Mouse (Mus musculus) thymus, postnatal 4 days (tissue): ENCODE data around the gene Lyzl4.

ENCODE experiments used
- DNase-seq: peaks from one replicate; pipeline ENCODE4 v3.0.0; 2021

Lyzl4 gene

GRCm38 (mm10) chr9:121644855-121645254 is 3.0 kb upstream of the Lyzl4 start:
- no peak for DNase-seq

DNA sequence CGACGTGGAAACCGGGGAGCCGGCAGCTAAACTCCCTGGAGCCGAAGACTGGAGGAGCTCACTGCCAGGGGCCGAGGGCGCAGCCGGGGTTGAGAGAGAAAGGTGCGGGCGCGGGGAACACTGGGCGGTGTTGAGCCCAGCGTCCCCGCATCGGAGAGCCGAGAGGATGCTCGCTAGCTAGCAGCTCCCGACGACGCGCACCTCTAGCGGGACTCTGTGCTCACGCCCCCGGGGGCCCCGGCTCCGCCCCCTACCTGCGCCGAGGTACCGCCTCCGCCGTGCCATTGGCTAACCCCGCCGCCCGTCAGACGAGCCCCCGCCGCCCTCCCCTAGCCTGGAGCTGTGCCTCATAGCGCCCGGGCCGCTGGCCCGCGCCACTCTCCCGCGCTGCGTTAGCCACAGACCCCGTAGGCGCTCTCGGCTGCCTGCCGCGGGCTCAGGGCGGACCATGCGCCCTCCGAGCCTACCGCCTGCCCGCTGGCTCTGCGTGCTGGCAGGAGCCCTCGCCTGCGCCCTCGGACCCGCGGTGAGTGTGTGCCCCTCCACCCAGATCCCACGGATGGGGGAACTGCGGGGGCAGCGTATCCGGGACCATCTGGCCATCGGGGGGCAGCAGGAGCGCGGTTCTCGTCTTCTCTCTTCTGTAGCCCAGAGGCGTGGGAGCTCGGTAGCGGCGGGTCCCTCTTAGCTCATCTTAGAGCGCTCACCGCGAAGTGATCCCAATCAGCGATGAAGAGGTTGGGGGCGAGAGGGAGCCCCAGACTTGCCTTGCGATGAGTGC is 695 bp upstream of the Lyzl4 start, which contains the start of gene Vipr1:
Vipr1 (plus strand) TSS at position 316 of the 781 bp plus-strand sequence.
- peak; percentile 92 for DNase-seq

- no peak for DNase-seq
Measured at GRCm38 (mm10) chr9:121641235-121641915, 521 bp downstream of the Lyzl4 start.

GRCm38 (mm10) chr9:121639790-121640189 is 2.1 kb downstream of the Lyzl4 start:
- DNase-seq: no peak

DNA sequence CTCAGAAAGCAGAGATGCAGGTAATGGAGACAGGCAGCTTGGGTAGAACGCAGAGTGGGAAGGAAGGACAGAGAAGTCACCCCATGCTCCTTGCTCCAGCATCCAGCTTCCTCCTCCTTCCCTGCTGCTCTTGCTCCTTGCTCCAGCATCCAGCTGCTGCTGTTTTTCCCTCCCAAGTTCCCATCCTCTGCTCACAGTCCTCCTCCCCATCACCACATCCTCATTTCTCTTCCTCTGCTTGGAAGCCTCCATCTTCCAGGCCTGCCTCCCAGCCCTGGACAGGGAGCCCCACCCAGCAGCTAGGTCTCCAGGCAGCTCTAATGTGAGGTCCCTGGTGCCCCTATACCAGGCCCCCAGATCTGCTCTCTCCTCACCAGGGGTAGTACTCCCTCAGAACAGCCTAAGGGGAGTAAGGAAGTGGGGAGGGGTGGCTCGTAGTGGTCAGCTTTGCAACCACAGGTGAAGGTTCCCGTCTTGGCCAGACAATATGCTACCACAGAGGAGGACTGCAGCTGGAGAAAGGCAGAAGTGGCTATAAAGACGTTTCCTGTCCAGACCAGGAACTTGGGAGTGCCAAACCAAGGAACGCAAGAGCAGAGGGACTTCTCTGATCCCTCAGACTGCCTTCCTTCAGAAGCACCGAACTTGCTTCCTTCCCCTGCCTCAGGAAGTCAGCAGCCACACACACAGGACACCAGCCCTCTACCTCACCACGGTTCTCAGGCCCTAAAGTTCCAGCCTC is 5.9 kb downstream of the Lyzl4 start:
- DNase-seq: peak; percentile 7

DNA sequence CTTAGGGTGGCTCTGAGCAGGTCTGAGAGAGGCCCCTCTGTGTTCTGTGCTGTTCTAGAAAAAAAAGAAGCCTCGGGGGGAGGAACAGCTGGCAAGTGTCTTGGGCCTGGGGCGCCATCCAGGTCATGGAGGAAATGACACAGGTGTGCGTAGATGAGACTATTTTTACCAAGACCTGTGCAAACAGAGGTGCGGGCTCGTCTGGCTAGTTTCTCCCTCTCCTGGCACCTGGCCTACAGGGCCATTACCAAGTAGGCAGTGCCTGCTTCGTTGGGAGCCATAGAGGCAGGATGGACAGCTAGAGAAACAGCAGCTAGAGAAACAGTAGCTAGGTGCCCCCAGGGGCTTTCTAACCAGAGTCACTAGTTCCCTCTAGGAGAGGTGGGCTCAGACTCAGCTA is 8.6 kb downstream of the Lyzl4 start:
- no peak for DNase-seq

DNA sequence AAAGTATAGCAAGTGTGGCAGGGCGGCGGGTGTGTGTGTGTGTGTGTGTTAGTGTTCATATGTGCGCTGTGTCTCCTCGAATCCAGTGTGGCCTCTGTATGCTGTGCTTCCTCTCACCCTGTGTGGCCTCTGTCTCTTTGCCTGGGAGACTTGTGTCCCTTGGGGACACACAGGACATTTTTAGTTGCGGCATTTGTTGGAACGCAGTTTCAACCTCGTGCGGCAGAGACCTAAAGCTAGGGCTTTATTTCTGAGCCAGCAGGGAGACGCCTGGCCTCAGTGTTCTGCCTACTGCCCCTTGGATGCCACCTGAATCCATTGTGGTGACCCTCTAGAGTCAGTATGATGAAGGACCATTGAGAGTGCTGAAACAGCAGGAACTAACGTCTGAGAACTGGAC is 9.0 kb downstream of the Lyzl4 start:
- no peak for DNase-seq

GRCm38 (mm10) chr9:121631946-121632345 is 9.9 kb downstream of the Lyzl4 start:
- no peak for DNase-seq

DNA sequence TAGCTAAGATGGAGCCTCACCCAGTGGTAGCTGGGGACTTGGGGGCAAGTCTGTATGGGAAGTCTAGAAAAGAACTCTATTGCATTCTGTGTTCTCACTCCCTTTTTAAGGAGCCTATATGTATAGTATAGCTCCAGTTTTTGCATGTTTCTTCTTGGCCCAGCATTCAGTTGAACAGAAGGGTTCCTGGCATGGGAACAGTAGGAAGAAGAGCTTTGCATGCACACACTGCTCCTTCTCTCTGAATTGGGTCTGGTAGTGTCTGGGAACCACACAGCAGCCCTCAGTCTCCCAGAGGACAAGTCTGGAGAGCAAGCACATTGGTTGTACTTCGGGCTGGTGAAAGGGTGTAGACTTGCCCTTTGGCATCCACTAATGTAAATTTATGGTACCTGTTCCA is 11.3 kb downstream of the Lyzl4 start:
- no peak for DNase-seq

DNA sequence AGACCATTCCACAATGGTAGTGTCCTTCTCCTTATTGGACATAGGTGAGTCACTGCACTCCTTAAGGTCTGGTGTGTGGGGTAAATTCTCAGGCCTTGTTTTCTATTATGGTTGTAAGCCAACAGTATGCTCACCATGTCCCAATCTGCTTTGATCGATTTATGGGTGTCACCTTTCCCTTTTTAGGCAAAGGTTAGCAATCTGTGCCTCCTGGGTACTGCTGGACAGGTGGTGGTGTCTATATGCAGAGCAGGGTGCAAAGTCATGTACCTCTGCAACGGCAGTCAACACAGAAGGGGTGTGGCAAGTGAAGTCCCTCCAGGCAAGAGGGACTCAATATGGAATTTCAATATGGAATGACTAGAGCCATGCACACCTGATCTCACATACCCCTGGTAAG is 17.0 kb downstream of the Lyzl4 start:
- no peak for DNase-seq

DNA sequence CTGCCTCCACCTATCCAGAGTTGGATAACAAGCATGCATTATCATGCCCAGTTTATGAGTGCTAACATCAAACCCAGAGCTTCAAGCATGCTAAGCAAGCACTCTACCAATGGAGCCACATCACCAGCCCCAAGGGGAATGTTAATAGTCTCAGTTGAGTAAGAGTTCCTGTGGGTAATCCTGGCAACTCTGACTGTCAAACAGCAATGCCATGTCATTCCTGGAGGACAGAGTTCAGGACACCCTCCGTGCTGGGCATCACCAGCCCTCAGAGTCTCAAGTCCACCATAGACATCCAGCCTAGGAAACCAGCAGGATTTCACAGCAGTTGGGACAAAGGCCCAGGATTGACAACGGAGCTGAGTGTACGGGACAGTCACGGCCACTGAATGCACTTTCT is 18.7 kb downstream of the Lyzl4 start:
- DNase-seq: no peak

DNA sequence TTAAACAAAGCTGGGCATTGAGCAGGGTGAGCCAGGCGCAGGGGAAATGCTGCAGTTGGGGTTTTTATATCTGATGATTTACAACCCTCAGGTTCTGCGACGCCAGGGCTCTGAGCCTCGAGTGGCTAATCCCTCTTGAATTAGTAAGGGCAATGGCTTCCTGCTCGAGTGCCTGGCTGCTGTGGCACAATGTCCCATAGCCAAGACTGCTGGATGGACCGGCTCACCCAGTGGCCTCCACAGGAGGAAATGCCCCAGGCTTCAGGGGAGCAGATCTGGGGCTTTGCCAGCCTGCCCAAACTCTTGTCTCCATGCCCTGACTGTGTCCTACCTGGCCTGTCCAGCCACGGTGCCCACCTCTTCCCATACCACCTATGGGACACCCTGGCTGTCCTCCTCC is 22.5 kb downstream of the Lyzl4 start:
- DNase-seq: no peak

- peak; percentile 78 for DNase-seq
Measured at GRCm38 (mm10) chr9:121616471-121616870, 25.4 kb downstream of the Lyzl4 start.

- DNase-seq: no peak
Measured at GRCm38 (mm10) chr9:121614241-121614757, 27.6 kb downstream of the Lyzl4 start.

DNA sequence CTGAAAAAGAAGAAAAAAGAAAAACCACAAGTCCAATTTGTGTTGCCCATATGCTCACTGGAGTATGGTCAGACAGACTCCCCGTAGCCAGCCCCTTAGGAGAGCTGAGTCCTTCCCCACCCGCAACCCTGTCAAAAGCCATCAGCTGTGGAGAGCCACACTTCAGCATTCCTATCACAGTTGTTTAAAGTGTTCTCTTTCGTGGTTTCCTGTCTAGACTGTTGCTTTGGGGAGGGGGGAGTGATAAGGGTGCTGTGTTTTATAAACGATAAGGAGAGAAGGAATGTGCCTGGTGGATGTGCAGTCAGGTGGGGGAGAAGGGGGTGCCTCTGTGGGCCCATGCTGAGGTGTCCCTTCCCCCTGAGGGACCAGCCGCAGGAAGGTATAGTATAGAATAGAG is 28.7 kb downstream of the Lyzl4 start:
- no peak for DNase-seq

GRCm38 (mm10) chr9:121609381-121609780 is 32.5 kb downstream of the Lyzl4 start:
- no peak for DNase-seq

DNA sequence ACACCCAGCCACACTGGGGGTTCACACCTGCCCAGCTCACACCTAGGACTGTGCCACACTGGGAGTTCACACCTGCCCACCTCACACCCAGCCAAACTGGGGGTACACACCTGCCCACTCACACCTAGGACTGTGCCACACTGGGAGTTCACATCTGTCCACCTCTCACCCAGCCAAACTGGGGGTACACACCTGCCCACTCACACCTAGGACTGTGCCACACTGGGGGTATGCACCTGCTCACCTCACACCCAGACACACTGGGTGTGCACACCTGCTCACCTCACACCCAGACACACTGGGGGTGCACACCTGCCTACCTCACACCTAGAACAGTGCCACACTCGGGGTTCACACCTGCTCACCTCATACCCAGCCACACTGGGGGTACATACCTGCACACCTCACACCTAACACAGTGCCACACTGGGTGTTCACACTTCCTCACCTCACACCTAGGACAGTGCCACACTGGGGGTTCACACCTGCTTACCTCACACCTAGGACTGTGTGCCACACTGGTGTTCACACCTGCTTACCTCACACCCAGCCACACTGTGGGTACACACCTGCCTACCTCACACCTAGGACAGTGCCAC is 35.3 kb downstream of the Lyzl4 start:
- DNase-seq: no peak

GRCm38 (mm10) chr9:121605414-121606278 is 36.2 kb downstream of the Lyzl4 start:
- DNase-seq: peak; percentile 72

GRCm38 (mm10) chr9:121602381-121602780 is 39.5 kb downstream of the Lyzl4 start:
- peak; percentile 19 for DNase-seq

DNA sequence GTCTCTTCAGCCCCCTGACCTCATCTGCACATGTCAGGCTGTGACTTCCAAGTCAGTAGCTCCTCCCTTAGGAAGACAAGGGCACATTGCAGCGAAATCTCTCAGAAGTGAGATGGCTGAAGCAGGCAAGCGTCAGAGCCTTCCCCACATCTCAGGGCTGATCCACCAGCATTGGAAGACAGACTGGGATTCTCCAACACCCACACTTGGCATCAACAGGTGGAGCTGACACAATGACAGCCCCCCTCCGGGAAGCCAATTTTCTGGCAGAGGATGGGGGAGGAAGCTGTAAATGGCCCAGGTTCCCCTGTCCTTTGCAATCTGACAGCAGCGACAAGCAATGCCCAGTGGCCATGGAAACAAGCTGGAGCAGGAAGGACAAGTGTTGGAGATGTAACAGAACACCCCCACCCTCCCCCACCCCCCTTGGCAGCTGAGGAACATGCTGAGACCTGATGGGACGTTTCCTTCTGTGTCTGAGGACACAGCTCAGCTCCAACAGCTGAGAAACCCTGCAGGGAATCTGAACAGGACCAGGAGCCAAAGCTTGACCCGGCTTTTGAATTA is 41.0 kb downstream of the Lyzl4 start:
- no peak for DNase-seq

DNA sequence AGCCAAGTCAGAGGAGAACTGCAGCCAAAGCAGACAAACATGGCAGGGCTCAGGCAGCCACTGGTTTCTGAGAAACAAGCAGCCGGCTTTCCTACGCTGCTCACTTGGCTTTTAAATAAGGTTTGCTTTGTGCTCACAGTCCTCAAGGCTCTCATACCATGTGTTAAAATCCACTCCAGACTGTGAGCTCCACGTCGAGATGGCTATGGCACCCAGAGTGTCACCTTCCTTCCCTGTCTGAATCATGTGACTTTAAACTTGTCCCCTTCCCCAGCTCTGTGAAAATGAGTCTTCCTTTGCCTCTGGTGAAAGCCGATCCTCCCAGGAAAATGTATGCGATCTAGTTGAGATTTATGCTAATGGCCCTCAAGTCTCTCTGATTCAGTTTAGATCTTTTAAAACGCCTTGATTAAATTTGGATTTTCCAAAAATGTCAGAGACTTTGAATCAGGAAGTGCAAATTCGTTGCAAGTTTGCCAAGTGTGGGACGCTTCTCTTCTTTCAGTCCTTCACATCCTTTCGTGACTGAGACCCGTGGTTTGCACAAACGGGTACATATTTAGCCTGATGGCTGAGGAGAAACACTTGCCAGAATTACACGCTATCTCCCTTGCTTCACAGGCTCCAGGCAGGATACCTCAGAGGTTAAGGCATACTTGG is 41.6 kb downstream of the Lyzl4 start:
- DNase-seq: no peak
